Mouse (Mus musculus): Measurements from ENCODE around the gene Tmtc1.

Tmtc1 gene

GRCm38 (mm10) chr6:148371223-148371622, 73.0 kb downstream of the Tmtc1 start:
- no peak for DNase-seq (ENCODE audit: low spot score in 2 of 2)

GRCm38 (mm10) chr6:148367094-148367539, 77.1 kb downstream of the Tmtc1 start:
- no peak for DNase-seq (ENCODE audit: low spot score in 2 of 2)

DNA sequence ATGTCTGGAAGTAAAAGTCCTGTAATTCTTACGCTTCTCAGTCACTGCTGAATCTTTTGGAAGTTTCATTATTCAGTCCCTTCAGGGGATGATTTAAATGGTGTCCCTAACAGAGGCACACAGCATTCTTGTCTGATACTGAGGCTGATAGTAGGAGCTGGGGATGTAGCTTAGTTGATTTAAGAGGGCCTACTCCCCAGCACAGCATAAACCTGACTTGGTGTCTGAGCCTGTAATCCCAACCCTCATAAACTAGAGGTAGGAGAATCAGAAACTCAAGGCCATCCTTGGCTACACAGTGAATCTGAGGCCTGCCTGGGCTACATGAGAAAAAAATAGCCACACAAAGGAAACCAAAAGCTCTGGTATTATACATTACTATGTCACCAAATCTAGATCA, 77.6 kb downstream of the Tmtc1 start:
- no peak for DNase-seq (ENCODE audit: low spot score in 2 of 2)

GRCm38 (mm10) chr6:148363162-148363561, 81.0 kb downstream of the Tmtc1 start:
- no peak for DNase-seq (ENCODE audit: low spot score in 2 of 2)

- no peak for DNase-seq (ENCODE audit: low spot score in 2 of 2)
These were observed 81.7 kb downstream of the Tmtc1 start for GRCm38 (mm10) chr6:148362475-148362874.

- no peak for DNase-seq (ENCODE audit: low spot score in 2 of 2)
These were observed 84.8 kb downstream of the Tmtc1 start for GRCm38 (mm10) chr6:148359348-148359905.

GRCm38 (mm10) chr6:148358580-148359246, 85.5 kb downstream of the Tmtc1 start:
- no peak for DNase-seq (ENCODE audit: low spot score in 2 of 2)

GRCm38 (mm10) chr6:148356141-148356540, 88.0 kb downstream of the Tmtc1 start:
- DNase-seq (ENCODE audit: low spot score in 2 of 2), result no peak

DNA sequence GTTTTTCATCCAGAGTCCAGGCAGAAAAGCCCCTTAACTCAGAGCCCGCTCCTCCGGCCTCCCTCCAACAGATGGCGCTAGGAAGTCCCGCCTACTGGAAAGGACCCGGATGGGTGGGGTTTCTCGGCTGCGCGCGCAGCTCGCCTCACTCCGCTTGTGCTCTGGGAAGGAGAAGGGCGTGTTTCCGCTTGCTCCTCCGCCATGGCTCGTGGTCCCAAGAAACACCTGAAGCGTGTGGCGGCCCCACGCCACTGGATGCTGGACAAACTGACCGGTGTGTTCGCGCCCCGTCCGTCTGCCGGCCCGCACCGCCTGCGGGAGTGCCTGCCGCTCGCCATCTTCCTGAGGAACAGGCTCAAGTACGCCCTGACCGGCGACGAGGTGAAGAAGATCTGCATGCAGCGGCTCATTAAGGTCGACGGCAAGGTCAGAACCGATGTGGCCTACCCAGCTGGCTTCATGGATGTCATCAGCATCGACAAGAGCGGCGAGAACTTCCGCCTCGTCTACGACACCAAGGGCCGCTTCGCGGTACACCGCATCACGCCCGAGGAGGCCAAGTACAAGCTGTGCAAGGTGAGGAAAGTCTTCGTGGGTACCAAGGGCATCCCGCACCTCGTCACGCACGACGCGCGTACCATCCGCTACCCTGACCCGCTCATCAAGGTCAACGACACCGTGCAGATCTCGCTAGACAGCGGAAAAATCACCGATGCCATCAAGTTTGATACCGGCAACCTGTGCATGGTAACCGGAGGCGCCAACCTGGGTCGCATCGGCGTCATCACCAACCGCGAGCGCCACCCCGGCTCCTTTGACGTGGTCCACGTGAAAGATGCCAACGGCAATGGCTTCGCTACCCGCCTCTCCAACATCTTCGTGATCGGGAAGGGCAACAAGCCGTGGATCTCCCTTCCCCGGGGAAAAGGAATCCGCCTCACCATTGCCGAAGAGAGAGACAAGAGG, 89.4 kb downstream of the Tmtc1 start:
- peak in 1 of 2 experiments; percentile 4 for DNase-seq (ENCODE audit: low spot score in 2 of 2)

DNA sequence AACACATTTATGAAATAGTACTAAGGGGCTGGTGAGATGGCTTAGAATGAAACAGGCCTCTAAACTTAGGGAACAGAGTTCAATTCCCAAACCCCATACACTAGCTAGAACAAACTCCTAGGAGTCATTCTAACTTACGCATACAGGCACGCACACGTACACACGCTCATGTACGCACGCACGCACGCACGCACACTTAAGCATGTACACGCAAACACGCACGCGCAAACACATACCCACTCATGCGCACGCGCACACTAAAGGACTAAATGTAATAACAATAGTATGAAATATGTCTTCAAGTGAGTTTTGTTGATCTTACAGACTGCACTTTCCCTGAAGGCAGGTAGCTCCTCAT, 90.1 kb downstream of the Tmtc1 start:
- no peak for DNase-seq (ENCODE audit: low spot score in 2 of 2)

DNA sequence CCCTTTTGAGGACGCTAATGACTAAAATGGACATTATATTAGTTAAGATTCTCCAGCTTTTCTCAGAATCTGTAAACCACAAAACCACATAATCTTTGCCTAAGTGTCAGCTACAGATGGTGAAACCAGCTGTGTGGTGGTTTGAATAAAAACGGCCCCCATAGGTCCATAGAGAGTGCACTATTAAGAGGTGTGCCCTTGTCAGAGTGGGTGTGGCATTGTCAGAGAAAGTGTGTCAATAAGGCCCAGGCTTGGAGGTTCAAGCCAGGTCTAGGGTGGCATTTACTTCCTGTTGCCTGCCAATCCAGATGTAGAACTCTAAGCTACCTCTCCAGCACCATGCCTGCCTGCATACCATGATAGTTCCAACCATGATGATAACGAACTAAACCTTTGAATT, 99.2 kb downstream of the Tmtc1 start:
- DNase-seq (ENCODE audit: low spot score in 2 of 2), result no peak

DNA sequence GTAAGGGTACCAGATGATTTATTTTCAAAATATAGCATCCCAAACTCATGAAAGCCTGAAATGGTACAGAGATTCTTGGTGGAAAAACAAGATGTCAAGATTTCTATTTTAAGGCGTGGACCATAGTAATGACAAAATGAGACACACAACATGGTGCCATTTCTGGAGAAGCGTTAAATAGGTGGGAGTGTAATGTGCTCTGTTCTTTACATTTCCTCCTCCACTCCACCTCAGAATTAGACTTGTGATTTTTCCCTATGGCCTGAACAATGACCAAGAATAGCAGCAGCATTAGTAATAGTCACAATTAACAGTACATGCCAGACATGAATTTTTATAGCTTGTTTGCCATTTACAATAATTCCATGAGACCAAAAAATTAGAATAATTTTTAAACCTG, 102.0 kb downstream of the Tmtc1 start:
- DNase-seq (ENCODE audit: low spot score in 2 of 2), result no peak

GRCm38 (mm10) chr6:148341765-148342164, 102.4 kb downstream of the Tmtc1 start:
- DNase-seq (ENCODE audit: low spot score in 2 of 2), result no peak

DNA sequence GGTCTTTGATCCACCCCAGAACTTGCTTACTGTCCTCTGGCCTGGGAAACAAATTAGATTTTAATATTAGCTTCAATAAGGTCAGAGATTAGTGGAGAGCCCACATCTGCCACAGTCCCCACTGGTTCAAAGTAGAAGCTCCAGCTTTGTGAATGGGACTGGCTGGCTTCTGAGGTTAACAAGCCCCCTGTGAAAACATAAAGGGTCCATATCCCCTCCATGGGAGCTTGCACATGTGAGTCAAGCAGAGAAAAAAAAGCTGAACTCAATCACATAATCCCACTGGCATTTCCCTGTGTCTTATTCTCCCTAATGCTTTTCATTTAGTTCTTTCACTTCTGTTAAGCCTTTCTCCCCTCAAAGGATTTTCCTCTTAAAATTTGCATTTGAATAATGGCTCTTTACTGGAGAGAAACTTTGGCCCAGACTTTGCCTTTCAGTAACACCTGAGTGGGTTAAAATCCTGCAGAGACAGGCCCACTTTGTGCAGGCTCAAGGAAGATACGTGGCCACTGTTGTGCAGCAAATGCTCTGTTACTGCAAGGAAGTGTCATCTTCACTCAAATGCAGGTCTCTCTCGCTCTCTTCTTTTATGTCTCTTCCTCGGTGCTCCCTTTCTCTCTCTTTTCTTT, 105.7 kb downstream of the Tmtc1 start:
- DNase-seq (ENCODE audit: low spot score in 2 of 2), result no peak

DNA sequence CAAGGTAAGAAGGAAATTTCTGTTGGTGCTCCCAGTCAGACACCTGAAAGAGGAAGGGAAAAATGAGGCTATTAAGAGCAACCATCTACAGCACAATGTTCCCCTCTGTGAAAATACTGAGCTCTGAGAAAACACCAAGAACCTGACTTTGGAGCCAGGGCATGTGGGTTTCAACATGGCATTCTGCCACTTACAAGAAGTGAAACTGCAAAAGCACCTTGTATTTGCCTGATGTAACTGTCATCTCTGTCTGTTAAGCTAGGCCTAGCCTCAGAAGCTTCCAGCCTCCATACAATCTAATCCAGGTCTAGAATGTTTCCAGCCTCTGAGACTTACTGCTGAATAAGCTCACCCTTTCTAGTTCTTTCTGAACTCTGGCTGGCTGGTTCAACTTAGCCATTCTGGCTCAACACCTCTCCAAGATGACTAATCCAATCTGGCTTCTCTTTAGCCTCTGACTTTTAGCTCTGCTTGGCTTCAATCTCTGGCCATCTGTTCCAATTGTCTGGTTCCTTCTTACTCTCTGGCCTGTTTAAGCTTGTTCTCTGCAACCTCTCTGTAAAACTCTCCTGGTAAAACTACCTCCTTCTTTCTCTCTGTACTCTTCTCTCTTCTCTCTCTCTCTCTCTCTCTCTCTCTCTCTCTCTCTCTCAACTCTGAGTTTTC, 107.8 kb downstream of the Tmtc1 start:
- no peak for DNase-seq (ENCODE audit: low spot score in 2 of 2)

DNA sequence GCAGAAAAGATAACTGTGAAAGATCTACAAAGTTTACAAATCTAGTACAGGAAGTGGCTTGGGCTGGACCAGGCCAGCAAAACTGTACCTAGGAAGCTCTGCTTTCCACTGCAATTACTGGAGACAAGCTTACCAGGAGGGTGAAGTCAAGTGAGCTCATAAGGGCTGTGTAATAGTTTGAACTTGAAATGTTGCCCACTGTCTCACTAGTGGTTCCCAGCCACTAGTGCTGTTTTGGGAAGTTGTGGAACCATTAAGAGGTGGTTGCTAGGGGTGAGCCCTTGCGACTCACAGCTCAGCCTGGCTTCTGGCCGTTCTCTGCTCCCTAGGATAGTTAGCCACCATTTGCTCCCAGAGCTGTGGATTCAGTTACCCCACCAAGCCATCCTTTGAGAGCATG, 112.3 kb downstream of the Tmtc1 start:
- no peak for DNase-seq (ENCODE audit: low spot score in 2 of 2)

- no peak for DNase-seq (ENCODE audit: low spot score in 2 of 2)
These were observed 114.2 kb downstream of the Tmtc1 start for GRCm38 (mm10) chr6:148329976-148330375.

- no peak for DNase-seq (ENCODE audit: low spot score in 2 of 2)
These were observed 115.3 kb downstream of the Tmtc1 start for GRCm38 (mm10) chr6:148328928-148329327.

GRCm38 (mm10) chr6:148328130-148328529, 116.1 kb downstream of the Tmtc1 start:
- DNase-seq (ENCODE audit: low spot score in 2 of 2), result no peak

- DNase-seq (ENCODE audit: low spot score in 2 of 2), result no peak
These were observed 125.5 kb downstream of the Tmtc1 start for GRCm38 (mm10) chr6:148318736-148319135.

GRCm38 (mm10) chr6:148315571-148316080, 128.6 kb downstream of the Tmtc1 start:
- DNase-seq (ENCODE audit: low spot score in 2 of 2), result no peak

Data from natural killer cell, adult 2 months (primary cell).